ENCODE assay signal across 15 mouse cellular contexts in the genomic region with DNA sequence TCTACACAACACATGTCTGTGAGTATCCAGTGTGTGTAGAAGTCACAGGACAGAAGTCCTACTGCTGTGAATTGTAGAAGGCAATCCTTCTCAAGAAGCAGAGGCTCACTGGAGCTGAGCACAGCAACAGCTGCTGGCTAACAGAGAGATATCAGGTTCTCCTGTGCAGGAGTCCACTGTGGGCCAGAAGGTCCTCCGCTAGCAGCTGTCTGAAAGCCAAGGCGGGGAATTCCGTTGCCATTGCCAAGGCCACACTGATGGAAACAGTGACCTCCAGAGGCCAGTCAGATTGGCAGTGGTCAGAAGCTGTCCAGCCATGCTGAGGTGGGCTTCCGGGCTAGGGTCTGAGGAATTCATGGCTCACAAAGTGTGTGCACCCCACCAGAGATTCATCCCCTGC. TPM values are rescaled to one million over a fixed set of nuclear protein-coding genes. Genes with fewer than 3 reads are reported as not detected.
DNase-seq lines count a peak whose midpoint lies in the region; ATAC-seq and TF ChIP-seq lines count a peak whose summit lies in the region.
"Had no signal": no experiment of that assay in that cellular context is flagged by ENCODE, and none has a peak within 500 bp of the region (broad histone marks: within the 10 kb centered on the region; RNA-seq: fewer than 3 reads in every experiment).

No protein-coding gene starts in this region.

- peak; percentile 6 for DNase-seq in heart, postnatal 4 days
- DNase-seq in heart, adult 9 months (ENCODE audit: low spot score in 2 of 2) = no peak
- peak; percentile 14 for DNase-seq in adrenal gland, postnatal 14 days
- DNase-seq in layer of hippocampus, adult 11-12 months (ENCODE audit: low spot score) = no peak
- no peak for DNase-seq in spleen, postnatal 4 days (ENCODE audit: low spot score in 2 of 2)
- DNase-seq: lung, adult 2 months; thymus, postnatal 25 days had no signal

- no peaks in the 10 kb centered on the region for H3K27me3 ChIP-seq in C2C12 (ENCODE audit: control insufficient read depth, insufficient read depth, insufficient read length)
- no peaks in the 10 kb centered on the region for H3K27me3 ChIP-seq in limb, embryonic 12.5 days
- H3K27me3 ChIP-seq: embryonic facial prominence, embryonic 13.5 days; heart, embryonic 15.5 days had no signal

- H3K27ac ChIP-seq in limb, embryonic 12.5 days = no peak overlapping the region
- H3K27ac ChIP-seq: embryonic facial prominence, embryonic 13.5 days; heart, embryonic 15.5 days had no signal

- H3K36me3 ChIP-seq in C2C12 (ENCODE audit: control insufficient read depth, insufficient read depth) = no peaks in the 10 kb centered on the region
- no peaks in the 10 kb centered on the region for H3K36me3 ChIP-seq in limb, embryonic 12.5 days
- H3K36me3 ChIP-seq: embryonic facial prominence, embryonic 13.5 days; heart, embryonic 15.5 days had no signal

- no peaks in the 10 kb centered on the region for H3K79me2 ChIP-seq in C2C12 (ENCODE audit: control insufficient read depth, insufficient read depth)

- H3K4me3 ChIP-seq in C2C12 (ENCODE audit: insufficient read depth, poor library complexity, severe bottlenecking) = no peak overlapping the region
- H3K4me3 ChIP-seq in limb, embryonic 12.5 days (replicated peaks) = no peak overlapping the region
- H3K4me3 ChIP-seq: embryonic facial prominence, embryonic 13.5 days; heart, embryonic 15.5 days had no signal

- no peak overlapping the region for H3ac ChIP-seq in C2C12 (ENCODE audit: control insufficient read depth, insufficient read length, low read depth)

- WGBS in limb, embryonic 12.5 days = 77% methylated on average over 4 of the region's 4 CpGs

- H3K9ac ChIP-seq in limb, embryonic 12.5 days (replicated peaks) = no peak overlapping the region
- H3K9ac ChIP-seq: embryonic facial prominence, embryonic 13.5 days; heart, embryonic 15.5 days had no signal

- no peak overlapping the region for H3K4me2 ChIP-seq in limb, embryonic 12.5 days
- H3K4me2 ChIP-seq: embryonic facial prominence, embryonic 13.5 days; heart, embryonic 15.5 days had no signal

- no peaks in the 10 kb centered on the region for H3K9me3 ChIP-seq in limb, embryonic 12.5 days
- H3K9me3 ChIP-seq: embryonic facial prominence, embryonic 13.5 days; heart, embryonic 15.5 days had no signal

- no peaks in the 10 kb centered on the region for H3K4me1 ChIP-seq in limb, embryonic 12.5 days (replicated peaks)
- H3K4me1 ChIP-seq: embryonic facial prominence, embryonic 13.5 days had no signal

- H3K79me3 ChIP-seq in C2C12 (ENCODE audit: low read depth) = no peaks in the 10 kb centered on the region

- ATAC-seq in limb, embryonic 12.5 days (ENCODE audit: insufficient number of reproducible peaks, insufficient read depth, low FRiP score, low TSS enrichment, low read depth) = peak; percentile 68

- peak; percentile 57 for TF ChIP-seq CTCF in C2C12 (IDR thresholded peaks at IDR 0.05; ENCODE audit: control insufficient read depth, insufficient read depth, insufficient read length)

TF ChIP-seq in C2C12, 6 proteins besides CTCF, POLR2A, EP300 and RAD21:
- TF ChIP-seq CEBPB (IDR thresholded peaks at IDR 0.05; ENCODE audit: low read depth) = no peak
- TF ChIP-seq MYOG (IDR thresholded peaks at IDR 0.05; ENCODE audit: control insufficient read depth, extremely low read depth, insufficient read length) = no peak
- peak; percentile 64 for TF ChIP-seq MYOD1 (IDR thresholded peaks at IDR 0.05; ENCODE audit: control insufficient read depth, insufficient read length, low read depth)

RNA-seq across cellular contexts. Expression of a gene that starts 6.8 kb away (rescaled TPM):
- under 1 TPM; 0.05 to 0.09 TPM for total RNA-seq in heart, postnatal 4 days (2021)
- polyA plus RNA-seq in C2C12 (2012; fragmentation: generic; extraction: Trizol) = 0.08 TPM
- 0.07 TPM in 1 of 2 replicates, not detected in the other for total RNA-seq in adrenal gland, postnatal 14 days (2021)
- not detected in 2 replicates for polyA plus RNA-seq in limb, embryonic 12.5 days (2016; fragmentation: Nextera tagmentation; extraction: Ambion mirVana)
- total RNA-seq: layer of hippocampus, postnatal 14 days; megakaryocyte-erythroid progenitor cell, adult 5-6 weeks had no signal
- polyA plus RNA-seq: intestine, embryonic 14.5 days; neural tube, embryonic 11.5 days had no signal

RNA-seq across cellular contexts. Expression of a gene that starts 59.9 kb away (rescaled TPM):
- total RNA-seq in heart, postnatal 4 days (2021) = 10 to 100 TPM; 14.7 to 15.0 TPM
- polyA plus RNA-seq in C2C12 (2012; fragmentation: generic; extraction: Trizol) = 42.8 TPM
- 9.4 and 12.7 TPM in 2 replicates for total RNA-seq in adrenal gland, postnatal 14 days (2021)
- polyA plus RNA-seq in limb, embryonic 12.5 days (2016; fragmentation: Nextera tagmentation; extraction: Ambion mirVana) = 66.4 and 71.5 TPM in 2 replicates

Comparison
In these comparisons a context has a peak if more than half of its experiments do, and no peak if none do; other contexts are left out.
1. DNase-seq: peak in heart, postnatal 4 days (single experiment) and adrenal gland, postnatal 14 days (single experiment); none in heart, adult 9 months (0 of 2), layer of hippocampus, adult 11-12 months (single experiment) and spleen, postnatal 4 days (0 of 2).